Mouse (Mus musculus) liver, adult 2 months (tissue): ENCODE measurements around the gene Hsp90b1.

Source experiments
- CTCF ChIP-seq: fragments of 200-500 bp; IDR thresholded peaks from 2 replicates; pipeline ENCODE4 v1.5.1; 2011; ENCODE audit warnings: low read depth, low read length, control low read depth
- POLR2A ChIP-seq: fragments of 200-500 bp; IDR thresholded peaks from 2 replicates; pipeline ENCODE4 v1.6.1; 2011; ENCODE audit warnings: low read length, control low read depth; ENCODE audit not compliant: insufficient read depth; ENCODE audit errors: extremely low read depth

DNA sequence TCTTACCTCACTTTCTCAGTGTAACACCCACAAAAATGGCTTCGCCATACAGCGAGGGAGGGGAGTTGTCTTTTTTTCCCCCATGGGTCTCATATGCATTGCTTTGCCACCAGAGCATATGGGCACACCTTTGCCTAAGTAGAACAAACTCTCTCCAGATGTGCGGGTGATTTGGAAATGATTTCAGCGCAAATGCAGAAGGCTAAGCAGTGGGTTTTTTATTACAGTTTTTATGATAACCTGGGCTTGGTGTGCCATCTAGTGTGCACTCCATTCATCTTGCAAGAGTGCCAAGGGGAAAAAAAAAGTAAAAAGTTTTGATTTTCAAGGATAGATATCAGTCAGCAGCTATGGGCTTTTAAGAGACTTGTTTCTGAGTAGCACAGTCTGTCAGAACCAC lies 29.7 kb upstream of the Hsp90b1 start:
- TF ChIP-seq CTCF (no peak), POLR2A (no peak)
